Mouse (Mus musculus) stomach, postnatal 0 days (tissue): ENCODE results near the gene Hvcn1. TPM values are rescaled to one million over a fixed set of nuclear protein-coding genes. Genes with fewer than 3 reads are reported as not detected.

ENCODE experiments used
- ATAC-seq: fragments of 200-750 bp; cut with Nextera tagmentation; 2 replicates; pipeline ENCODE4 v1.8.0; 2017; ENCODE audit not compliant: low FRiP score, low TSS enrichment
- DNase-seq: peaks from one replicate; pipeline ENCODE4 v3.0.0-alpha.2; 2016; ENCODE audit warnings: low spot score
- H3K27ac ChIP-seq: fragments of 300-500 bp; sonication (generic); replicated peaks from 2 replicates; pipeline ENCODE4 v1.5.1; 2014; ENCODE audit warnings: mild to moderate bottlenecking, control low read depth
- H3K27me3 ChIP-seq: fragments of 300-500 bp; sonication (generic); 2 replicates; pipeline ENCODE4 v1.6.1; 2014; ENCODE audit warnings: low read length; ENCODE audit not compliant: control insufficient read depth, insufficient read depth
- H3K36me3 ChIP-seq: fragments of 300-500 bp; sonication (generic); 2 replicates; pipeline ENCODE4 v1.6.1; 2014; ENCODE audit warnings: low read length, mixed read lengths; ENCODE audit not compliant: control insufficient read depth, insufficient read depth
- H3K4me1 ChIP-seq: fragments of 300-500 bp; sonication (generic); replicated peaks from 2 replicates; pipeline ENCODE4 v1.6.1; 2014; ENCODE audit warnings: antibody characterized with exemption; ENCODE audit not compliant: control insufficient read depth, insufficient read depth
- H3K4me2 ChIP-seq: fragments of 300-500 bp; sonication (generic); replicated peaks from 2 replicates; pipeline ENCODE4 v1.6.1; 2014; ENCODE audit warnings: low read depth, mild to moderate bottlenecking, control low read depth, moderate library complexity
- H3K4me3 ChIP-seq: fragments of 300-500 bp; sonication (generic); 2 replicates; pipeline ENCODE4 v1.5.1; 2014; ENCODE audit warnings: low read depth, low read length, control low read depth
- H3K9ac ChIP-seq: fragments of 300-500 bp; sonication (generic); 2 replicates; pipeline ENCODE4 v1.6.1; 2014; ENCODE audit warnings: mild to moderate bottlenecking, low read length, control low read depth, mixed read lengths
- H3K9me3 ChIP-seq: fragments of 300-500 bp; sonication (generic); 2 replicates; pipeline ENCODE4 v1.6.1; 2016; ENCODE audit warnings: low read length; ENCODE audit not compliant: control insufficient read depth
- CTCF ChIP-seq: IDR thresholded peaks from 2 replicates; pipeline ENCODE4 v1.5.1; 2016; ENCODE audit warnings: antibody characterized with exemption, low read depth, mild to moderate bottlenecking, moderate library complexity
- EP300 ChIP-seq: optimal IDR thresholded peaks from 2 replicates; pipeline ENCODE3; 2016; ENCODE audit warnings: antibody characterized with exemption
- WGBS: fragments of 180-500 bp; shearing (Covaris S2); extraction: QIAGEN DNeasy Blood & Tissue Kit; methylation state at CpG from one replicate; pipeline ENCODE4 v1.1.7; 2014; 5-methylcytosine and 5-hydroxymethylcytosine counted together
- polyA plus RNA-seq: library from polyadenylated mRNA; unstranded; fragments of >200 nt; fragmentation: Nextera tagmentation; extraction: Ambion mirVana; gene quantifications from 2 replicates; pipeline ENCODE4 v1.2.1, GENCODE M21; 2015

Hvcn1 gene
- polyA plus RNA-seq, 1 experiment from 2014 or later: 2.8 TPM

DNA sequence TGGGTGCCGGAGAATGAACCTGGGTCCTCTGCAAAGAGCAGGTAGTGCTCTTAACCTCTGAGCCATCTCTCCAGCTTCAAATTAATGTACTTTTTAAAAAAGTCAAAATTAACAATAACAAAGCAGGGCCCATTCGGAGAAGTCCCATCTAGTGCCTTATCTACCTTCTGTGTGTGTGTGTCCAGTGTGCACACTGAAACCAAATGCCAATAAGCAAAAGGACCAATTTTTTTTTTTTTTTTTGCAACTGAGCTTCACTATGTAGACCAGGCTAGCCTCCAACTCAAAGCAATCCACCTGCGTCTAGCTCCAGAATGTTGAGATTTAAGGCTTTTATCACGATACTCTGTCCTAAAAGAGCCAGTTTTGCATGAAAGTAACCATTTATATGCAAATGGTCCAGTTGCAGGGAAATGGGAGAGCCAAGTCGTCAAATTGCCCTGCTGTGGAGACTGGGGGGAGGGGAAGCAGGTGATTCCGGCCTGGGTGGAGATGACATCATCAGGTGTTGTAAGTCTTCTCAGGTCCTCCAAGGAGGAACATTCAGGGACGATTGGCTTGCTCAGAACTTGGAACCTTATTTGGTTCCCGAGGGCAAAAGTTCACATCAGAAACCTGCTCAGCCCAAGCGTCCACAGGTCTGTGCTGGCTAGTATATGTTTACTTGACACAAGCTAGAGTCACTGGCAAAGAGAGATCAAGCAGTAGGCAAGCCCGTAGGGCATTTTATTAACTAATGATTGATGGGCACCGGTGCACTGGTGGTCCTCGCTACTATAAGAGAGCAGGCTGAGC is 15.1 kb upstream of the Hvcn1 start:
- H3K36me3 ChIP-seq: no peaks in the 10 kb centered on the region
- ATAC-seq: peak; percentile 40; the same call in 1 of the 2 replicates
- WGBS: 51% methylated on average over 12 of the region's 12 CpGs

GRCm38 (mm10) chr5:122192347-122192746 is 14.3 kb upstream of the Hvcn1 start:
- no peak overlapping the region for H3K27ac ChIP-seq
- no peak for DNase-seq
- WGBS: 24% methylated on average over 3 of the region's 4 CpGs

More for the DNA sequence above, 15.1 kb upstream of the Hvcn1 start:
- Histone ChIP-seq H3K4me2 (no peak overlapping the region), H3K27ac (no peak overlapping the region), H3K4me3 (no peak overlapping the region), H3K9ac (no peak overlapping the region), H3K27me3 (no peaks in the 10 kb centered on the region), H3K9me3 (no peaks in the 10 kb centered on the region), H3K4me1 (no peaks in the 10 kb centered on the region)
- no peak for DNase-seq
- TF ChIP-seq CTCF (no peak), EP300 (no peak)

DNA sequence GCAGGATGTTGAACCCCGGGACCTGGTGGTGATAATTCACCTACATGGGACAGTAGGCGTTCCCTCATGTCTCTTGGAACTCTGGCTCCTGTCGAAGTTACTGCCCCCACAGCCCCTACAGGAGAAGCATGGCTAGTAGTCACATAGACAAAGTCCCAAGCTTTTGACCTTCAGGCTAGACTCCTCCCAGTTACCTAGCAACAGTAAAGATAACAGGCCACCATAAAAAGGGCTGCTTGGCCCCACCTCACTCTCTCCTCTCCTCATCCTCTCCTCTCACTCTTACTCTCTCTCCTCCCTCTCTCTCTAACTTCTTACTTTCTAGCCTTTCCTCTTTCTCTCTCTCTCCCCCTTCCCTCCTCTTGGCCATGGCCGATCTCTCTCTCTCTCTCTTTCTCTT is 5.7 kb upstream of the Hvcn1 start:
- H3K36me3 ChIP-seq: no peaks in the 10 kb centered on the region
- 86% methylated on average over 4 of the region's 4 CpGs for WGBS
- TF ChIP-seq EP300 (no peak), CTCF (no peak)
- H3K27ac ChIP-seq: no peak overlapping the region
- H3K4me3 ChIP-seq: no peak overlapping the region
- H3K9ac ChIP-seq: no peak overlapping the region
- no peaks in the 10 kb centered on the region for H3K27me3 ChIP-seq
- no peak overlapping the region for H3K4me2 ChIP-seq
- ATAC-seq: no peak
- no peak for DNase-seq
- H3K9me3 ChIP-seq: no peaks in the 10 kb centered on the region
- H3K4me1 ChIP-seq: no peaks in the 10 kb centered on the region

More at GRCm38 (mm10) chr5:122192347-122192746, 14.3 kb upstream of the Hvcn1 start:
- Histone ChIP-seq H3K27me3 (no peaks in the 10 kb centered on the region), H3K4me1 (no peaks in the 10 kb centered on the region), H3K9ac (no peak overlapping the region), H3K4me3 (no peak overlapping the region), H3K36me3 (no peaks in the 10 kb centered on the region), H3K4me2 (no peak overlapping the region), H3K9me3 (no peaks in the 10 kb centered on the region)
- TF ChIP-seq EP300: no peak
- peak; percentile 24; the same call in 1 of the 2 replicates for TF ChIP-seq CTCF
- no peak for ATAC-seq

GRCm38 (mm10) chr5:122201904-122202303 is 4.7 kb upstream of the Hvcn1 start:
- H3K4me2 ChIP-seq: no peak overlapping the region
- no peak for TF ChIP-seq EP300
- no peak for TF ChIP-seq CTCF
- no peaks in the 10 kb centered on the region for H3K27me3 ChIP-seq
- no peaks in the 10 kb centered on the region for H3K4me1 ChIP-seq
- 87% methylated on average over 6 of the region's 6 CpGs for WGBS
- DNase-seq (no peak), ATAC-seq (no peak)
- no peak overlapping the region for H3K4me3 ChIP-seq
- H3K9ac ChIP-seq: no peak overlapping the region
- H3K27ac ChIP-seq: no peak overlapping the region
- no peaks in the 10 kb centered on the region for H3K36me3 ChIP-seq
- H3K9me3 ChIP-seq: no peaks in the 10 kb centered on the region

- H3K27me3 ChIP-seq: no peaks in the 10 kb centered on the region
- no peaks in the 10 kb centered on the region for H3K4me1 ChIP-seq
- 53% methylated on average over 2 of the region's 2 CpGs for WGBS
- DNase-seq (no peak), ATAC-seq (no peak)
- TF ChIP-seq EP300 (no peak), CTCF (no peak)
- no peak overlapping the region for H3K27ac ChIP-seq
- H3K36me3 ChIP-seq: no peaks in the 10 kb centered on the region
- H3K9ac ChIP-seq: no peak overlapping the region
- no peak overlapping the region for H3K4me3 ChIP-seq
- no peak overlapping the region for H3K4me2 ChIP-seq
- no peaks in the 10 kb centered on the region for H3K9me3 ChIP-seq
These were observed 2.4 kb upstream of the Hvcn1 start for GRCm38 (mm10) chr5:122204180-122204579.

DNA sequence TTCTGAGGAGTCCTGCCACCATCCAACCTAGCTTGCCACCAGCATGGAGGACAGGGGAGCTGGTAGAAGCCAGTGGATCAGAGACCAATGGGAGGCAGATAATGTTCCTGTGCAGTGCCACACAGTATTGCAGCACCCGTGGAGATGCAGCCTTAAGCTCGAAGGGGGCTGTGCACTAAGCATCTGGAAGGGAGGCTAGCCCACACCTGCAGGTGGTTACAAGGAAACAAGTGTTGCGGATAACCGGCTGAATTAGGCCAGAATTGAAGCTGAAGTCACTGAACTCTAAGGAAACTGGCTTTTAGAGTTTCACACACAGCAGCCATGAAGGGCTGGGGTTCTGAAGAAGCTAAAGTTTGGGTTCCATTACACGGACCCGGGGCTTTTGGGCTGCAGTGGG is 2.3 kb downstream of the Hvcn1 start:
- TF ChIP-seq CTCF (no peak), EP300 (no peak)
- Histone ChIP-seq H3K9me3 (no peaks in the 10 kb centered on the region), H3K4me2 (no peak overlapping the region), H3K9ac (no peak overlapping the region), H3K27ac (no peak overlapping the region), H3K4me3 (no peak overlapping the region), H3K27me3 (no peaks in the 10 kb centered on the region), H3K4me1 (no peaks in the 10 kb centered on the region), H3K36me3 (no peaks in the 10 kb centered on the region)
- 51% methylated on average over 6 of the region's 6 CpGs for WGBS
- ATAC-seq: no peak
- DNase-seq: no peak
